Mouse (Mus musculus) liver, embryonic 13.5 days (tissue): ENCODE data around the gene Gm49325. TPM values are rescaled to one million over a fixed set of nuclear protein-coding genes. Genes with fewer than 3 reads are reported as not detected.

Experiments
- ATAC-seq: fragments of 200-750 bp; cut with Nextera tagmentation; 2 replicates; pipeline ENCODE4 v1.8.0; 2017; ENCODE audit warnings: low read depth, mild to moderate bottlenecking, moderate number of reproducible peaks, moderate library complexity
- DNase-seq: peaks from one replicate; pipeline ENCODE4 v3.0.0; 2022
- H3K27ac ChIP-seq: fragments of 300-500 bp; sonication (generic); 2 replicates; pipeline ENCODE4 v1.5.1; 2015; ENCODE audit warnings: moderate library complexity, mild to moderate bottlenecking, inconsistent platforms
- H3K27me3 ChIP-seq: fragments of 300-500 bp; sonication (generic); 2 replicates; pipeline ENCODE4 v1.6.1; 2015; ENCODE audit warnings: mild to moderate bottlenecking, inconsistent platforms
- H3K36me3 ChIP-seq: fragments of 300-500 bp; sonication (generic); 2 replicates; pipeline ENCODE4 v1.6.1; 2015; ENCODE audit warnings: mild to moderate bottlenecking, inconsistent platforms
- H3K4me1 ChIP-seq: fragments of 300-500 bp; sonication (generic); replicated peaks from 2 replicates; pipeline ENCODE4 v1.6.1; 2015; ENCODE audit warnings: inconsistent platforms
- H3K4me2 ChIP-seq: fragments of 300-500 bp; sonication (generic); 2 replicates; pipeline ENCODE4 v1.6.1; 2015; ENCODE audit warnings: inconsistent platforms, mild to moderate bottlenecking, moderate library complexity
- H3K4me3 ChIP-seq: fragments of 300-500 bp; sonication (generic); replicated peaks from 2 replicates; pipeline ENCODE4 v1.5.1; 2015; ENCODE audit warnings: mild to moderate bottlenecking, inconsistent platforms
- H3K9ac ChIP-seq: fragments of 300-500 bp; sonication (generic); 2 replicates; pipeline ENCODE4 v1.6.1; 2015; ENCODE audit warnings: mild to moderate bottlenecking, inconsistent platforms
- H3K9me3 ChIP-seq: fragments of 300-500 bp; sonication (generic); replicated peaks from 2 replicates; pipeline ENCODE4 v1.6.1; 2016; ENCODE audit warnings: inconsistent platforms
- WGBS: fragments of 180-500 bp; shearing (Covaris S2); methylation state at CpG from one replicate; pipeline ENCODE4 v1.1.7; 2015; ENCODE audit not compliant: insufficient replicate concordance; 5-methylcytosine and 5-hydroxymethylcytosine counted together
- polyA plus RNA-seq: library from polyadenylated mRNA; unstranded; fragments of >200 nt; fragmentation: Nextera tagmentation; extraction: Ambion mirVana; gene quantifications from 2 replicates; pipeline ENCODE4 v1.2.1, GENCODE M21; 2015

Gm49325 gene
- polyA plus RNA-seq, 1 experiment from 2014 or later = 1.1 TPM

DNA sequence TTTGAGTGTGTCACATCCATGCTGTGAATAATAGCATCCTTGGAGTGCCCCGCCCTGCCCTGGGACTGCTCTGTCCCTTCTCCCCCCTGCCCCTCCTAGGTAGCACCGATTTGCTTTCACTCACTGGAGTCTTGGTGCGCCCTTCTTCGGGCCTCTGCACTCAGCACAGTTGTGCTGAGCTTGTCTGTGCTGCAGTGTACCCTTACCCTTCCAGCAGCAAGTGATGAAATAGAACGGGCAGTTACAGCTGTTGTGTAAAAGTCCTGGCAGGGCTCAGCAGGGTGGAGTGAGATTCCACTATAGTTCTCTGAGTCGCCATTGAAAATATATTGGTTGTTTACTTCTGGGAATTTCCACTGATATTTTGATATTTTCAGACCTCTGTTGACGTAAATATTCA, 20.0 kb downstream of the Gm49325 start:
- Histone ChIP-seq H3K4me3 (no peak overlapping the region), H3K4me1 (peaks cover 54% of the 10 kb centered on the region), H3K4me2 (no peak overlapping the region), H3K27ac (peak overlapping the region; percentile 29; the same call in 1 of the 2 replicates), H3K36me3 (peaks cover 39% of the 10 kb centered on the region), H3K27me3 (no peaks in the 10 kb centered on the region), H3K9me3 (no peaks in the 10 kb centered on the region), H3K9ac (no peak overlapping the region)
- WGBS = 70% methylated on average over 7 of the region's 7 CpGs
- ATAC-seq = no peak
- no peak for DNase-seq

DNA sequence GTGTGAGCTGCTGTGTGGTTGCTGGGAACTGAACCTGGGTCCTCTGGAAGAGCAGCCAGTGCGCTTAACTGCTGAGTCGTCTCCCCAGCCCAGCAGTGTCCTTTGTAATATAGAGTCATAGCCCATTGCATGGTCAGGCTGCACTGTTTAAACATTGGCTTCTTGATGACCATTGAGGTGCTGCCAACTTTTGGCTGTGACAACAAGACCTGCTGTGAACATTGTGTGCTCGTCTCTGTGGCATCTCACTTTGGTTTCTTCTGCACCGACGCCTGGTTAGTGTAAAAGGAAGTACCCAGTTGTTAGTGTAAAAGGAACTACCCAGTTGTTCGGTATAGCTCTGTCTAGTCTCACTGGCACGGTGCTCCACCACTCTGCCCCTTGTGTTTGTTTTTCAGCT, 20.6 kb downstream of the Gm49325 start:
- 49% methylated on average over 7 of the region's 7 CpGs for WGBS
- DNase-seq (no peak), ATAC-seq (no peak)
- Histone ChIP-seq H3K4me2 (no peak overlapping the region), H3K36me3 (peaks cover 44% of the 10 kb centered on the region), H3K27me3 (no peaks in the 10 kb centered on the region), H3K9me3 (no peaks in the 10 kb centered on the region), H3K27ac (peak overlapping the region; percentile 16; the same call in 1 of the 2 replicates), H3K4me3 (no peak overlapping the region), H3K4me1 (peaks cover 50% of the 10 kb centered on the region), H3K9ac (0 out of 2 replicates have a peak overlapping the region, but pooled peaks have one; percentile 19)

DNA sequence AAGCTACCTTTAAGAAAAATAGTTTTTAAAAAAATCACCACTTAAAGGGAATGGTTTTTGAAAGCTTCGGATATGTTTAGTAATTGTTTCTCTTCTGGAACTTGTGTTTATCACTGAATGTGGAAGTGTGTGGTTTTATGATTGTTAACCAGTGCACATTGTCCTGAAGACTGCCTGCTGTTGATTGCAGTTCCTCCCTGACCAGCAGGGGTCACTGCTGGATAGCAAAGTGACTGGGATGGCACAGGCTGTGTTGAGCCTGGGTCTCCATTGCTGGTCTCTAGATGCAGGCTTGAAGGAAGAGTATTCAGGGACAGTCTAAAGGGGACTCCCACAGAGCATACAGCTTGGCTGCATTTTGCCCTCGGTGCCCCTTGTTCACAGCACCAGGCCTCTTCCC, 21.5 kb downstream of the Gm49325 start:
- H3K4me1 ChIP-seq = peaks cover 47% of the 10 kb centered on the region
- no peak overlapping the region for H3K27ac ChIP-seq
- no peak overlapping the region for H3K9ac ChIP-seq
- H3K4me2 ChIP-seq = no peak overlapping the region
- no peaks in the 10 kb centered on the region for H3K9me3 ChIP-seq
- no peaks in the 10 kb centered on the region for H3K27me3 ChIP-seq
- H3K36me3 ChIP-seq = peaks cover 51% of the 10 kb centered on the region
- peak; percentile 61 for DNase-seq
- 25% methylated on average over 2 of the region's 2 CpGs for WGBS
- ATAC-seq = peak; percentile 57
- no peak overlapping the region for H3K4me3 ChIP-seq

DNA sequence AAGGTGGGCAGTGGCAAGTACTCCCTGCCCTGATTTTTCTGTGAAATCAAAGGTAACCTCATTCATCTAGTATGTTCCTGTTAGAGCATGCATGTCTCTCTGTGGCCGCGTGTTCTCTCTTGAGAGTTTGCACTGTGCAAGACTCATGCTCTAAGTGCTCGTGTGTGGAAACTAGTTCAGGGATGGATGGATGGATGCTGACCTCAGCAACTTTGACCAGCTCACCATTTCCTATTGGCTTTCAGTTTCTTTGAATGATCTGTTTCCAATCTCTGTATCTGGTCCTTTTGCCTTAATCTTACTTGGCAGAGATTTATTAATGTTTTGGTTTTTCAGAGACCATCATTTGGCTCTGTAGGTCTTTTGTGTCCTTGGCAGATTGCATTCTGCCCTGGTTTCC, 23.2 kb downstream of the Gm49325 start:
- no peak overlapping the region for H3K27ac ChIP-seq
- peaks cover 62% of the 10 kb centered on the region for H3K36me3 ChIP-seq
- H3K4me1 ChIP-seq = peaks cover 34% of the 10 kb centered on the region
- no peak overlapping the region for H3K4me2 ChIP-seq
- DNase-seq (no peak), ATAC-seq (no peak)
- no peak overlapping the region for H3K4me3 ChIP-seq
- WGBS = 84% methylated on average over 3 of the region's 3 CpGs
- no peak overlapping the region for H3K9ac ChIP-seq
- no peaks in the 10 kb centered on the region for H3K27me3 ChIP-seq
- H3K9me3 ChIP-seq = no peaks in the 10 kb centered on the region

DNA sequence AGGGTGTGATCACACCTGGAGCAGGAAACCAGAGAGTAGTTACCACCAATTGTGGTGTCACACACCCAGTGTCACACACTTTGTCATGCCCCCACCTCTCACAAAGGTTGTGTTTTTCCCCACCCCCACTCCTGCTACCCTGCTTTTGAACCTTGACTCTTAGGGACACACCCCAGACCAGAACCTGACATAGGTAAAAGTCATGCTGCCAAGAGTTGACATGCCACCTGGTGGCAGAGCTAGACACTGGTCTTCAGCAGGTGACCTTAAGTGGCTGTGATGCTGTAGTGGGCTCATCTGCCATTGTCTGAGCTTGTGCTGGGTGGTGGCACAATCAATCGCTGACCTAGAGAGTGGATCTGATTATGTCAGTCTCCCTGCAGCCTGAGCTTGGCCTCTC, 24.0 kb downstream of the Gm49325 start:
- ATAC-seq = no peak
- no peak for DNase-seq
- H3K4me3 ChIP-seq = no peak overlapping the region
- peaks cover 30% of the 10 kb centered on the region for H3K4me1 ChIP-seq
- H3K27ac ChIP-seq = no peak overlapping the region
- H3K27me3 ChIP-seq = no peaks in the 10 kb centered on the region
- 71% methylated on average over 1 of the region's 1 CpGs for WGBS
- H3K9me3 ChIP-seq = no peaks in the 10 kb centered on the region
- no peak overlapping the region for H3K9ac ChIP-seq
- H3K4me2 ChIP-seq = no peak overlapping the region
- peaks cover 64% of the 10 kb centered on the region for H3K36me3 ChIP-seq

DNA sequence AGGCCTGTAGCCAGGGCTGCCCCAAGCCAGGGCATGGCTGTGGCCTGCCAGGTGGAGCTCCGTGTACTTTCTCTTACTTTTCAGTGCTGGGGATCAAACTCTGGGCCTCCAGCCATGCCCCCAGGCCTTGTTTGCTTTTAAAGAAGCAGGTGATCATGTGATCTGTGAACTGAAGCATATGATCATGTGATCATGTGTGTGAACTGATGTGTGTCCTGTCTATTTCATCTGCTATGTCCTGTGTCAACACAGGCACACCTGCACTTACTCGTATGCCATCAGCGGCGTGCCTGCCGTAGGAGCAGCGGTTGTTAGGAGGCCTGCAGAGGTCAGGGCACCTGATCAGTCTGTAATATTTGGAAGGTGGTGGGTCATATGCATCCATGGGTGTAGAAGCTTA, 28.0 kb downstream of the Gm49325 start:
- no peak overlapping the region for H3K4me3 ChIP-seq
- peaks cover 29% of the 10 kb centered on the region for H3K4me1 ChIP-seq
- H3K4me2 ChIP-seq = no peak overlapping the region
- H3K9ac ChIP-seq = no peak overlapping the region
- DNase-seq (no peak), ATAC-seq (no peak)
- H3K36me3 ChIP-seq = peaks cover 85% of the 10 kb centered on the region
- H3K27me3 ChIP-seq = no peaks in the 10 kb centered on the region
- no peak overlapping the region for H3K27ac ChIP-seq
- 86% methylated on average over 6 of the region's 6 CpGs for WGBS
- H3K9me3 ChIP-seq = no peaks in the 10 kb centered on the region

DNA sequence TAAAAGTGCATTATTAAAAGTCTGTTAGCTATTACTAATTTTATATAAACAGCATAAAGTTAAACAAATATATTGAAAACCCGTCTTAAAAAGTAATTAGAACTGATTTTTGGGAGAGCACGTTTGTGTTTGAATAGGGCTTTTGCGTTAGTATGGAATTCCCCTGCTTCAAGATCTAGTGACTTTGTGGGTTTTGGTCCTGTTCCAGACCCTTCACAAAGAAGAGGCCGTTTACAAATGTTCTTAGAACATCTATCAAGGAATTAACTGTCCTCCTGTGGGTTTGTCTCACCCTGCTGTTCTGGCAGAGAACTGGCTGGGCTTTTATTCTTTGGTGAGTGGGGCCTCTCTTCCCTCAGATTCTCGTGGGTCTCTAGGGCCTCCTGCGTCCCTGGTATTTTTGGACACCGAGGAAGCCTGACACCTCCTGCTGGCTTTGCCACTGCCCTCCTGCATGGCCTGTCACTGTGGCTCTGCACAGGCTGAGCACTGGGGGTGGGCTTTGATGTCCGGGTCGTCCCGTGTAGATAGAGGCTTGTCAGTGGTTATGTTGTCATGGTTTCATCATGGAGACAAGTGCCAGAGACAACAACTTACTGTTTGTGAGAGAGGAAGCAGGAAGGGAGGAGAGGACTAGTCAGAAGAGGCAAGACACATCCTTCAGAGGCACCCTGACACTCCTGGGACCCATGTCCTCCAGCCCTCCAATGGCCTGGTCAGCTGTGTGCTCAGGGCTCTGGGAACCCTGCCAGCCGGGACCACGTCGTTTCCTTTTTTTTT, 28.6 kb downstream of the Gm49325 start:
- DNase-seq (no peak), ATAC-seq (no peak)
- H3K9ac ChIP-seq = no peak overlapping the region
- H3K36me3 ChIP-seq = peaks cover 86% of the 10 kb centered on the region
- no peak overlapping the region for H3K27ac ChIP-seq
- peaks cover 29% of the 10 kb centered on the region for H3K4me1 ChIP-seq
- WGBS = 74% methylated on average over 13 of the region's 13 CpGs
- H3K9me3 ChIP-seq = no peaks in the 10 kb centered on the region
- H3K27me3 ChIP-seq = no peaks in the 10 kb centered on the region
- H3K4me2 ChIP-seq = no peak overlapping the region
- H3K4me3 ChIP-seq = no peak overlapping the region

DNA sequence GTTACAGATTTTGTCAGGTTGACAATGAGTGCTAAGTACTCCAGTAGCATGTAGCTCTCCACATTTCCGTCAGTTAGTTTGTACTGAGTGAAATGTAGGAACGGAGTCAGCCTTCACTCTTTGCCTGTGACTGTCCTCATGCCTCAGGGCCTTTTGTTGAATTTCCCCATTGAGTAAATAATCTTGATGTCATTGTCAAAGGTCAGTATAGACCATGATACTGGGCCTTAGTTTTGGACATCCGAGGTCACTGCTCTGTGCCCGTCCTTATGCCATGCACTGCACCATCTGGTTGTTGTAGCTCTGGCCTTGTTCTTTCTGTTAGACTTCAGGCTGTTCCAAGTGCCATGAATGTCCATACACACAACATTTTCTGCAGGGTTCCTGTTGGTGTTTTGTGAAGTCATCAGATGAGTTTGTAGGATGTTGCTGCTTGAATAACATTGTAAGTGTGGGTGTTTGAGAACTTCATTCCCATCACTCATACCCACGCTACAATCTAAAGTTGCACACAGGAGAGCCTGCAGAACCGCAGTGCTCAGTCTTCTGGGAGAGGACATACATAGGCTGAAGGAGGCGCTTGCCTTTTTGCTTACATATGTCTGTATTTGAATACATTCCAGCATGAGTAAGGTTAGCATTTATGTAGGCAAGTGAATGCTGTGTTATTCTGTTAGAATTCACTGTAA, 30.4 kb downstream of the Gm49325 start:
- DNase-seq = no peak
- peaks cover 89% of the 10 kb centered on the region for H3K36me3 ChIP-seq

DNA sequence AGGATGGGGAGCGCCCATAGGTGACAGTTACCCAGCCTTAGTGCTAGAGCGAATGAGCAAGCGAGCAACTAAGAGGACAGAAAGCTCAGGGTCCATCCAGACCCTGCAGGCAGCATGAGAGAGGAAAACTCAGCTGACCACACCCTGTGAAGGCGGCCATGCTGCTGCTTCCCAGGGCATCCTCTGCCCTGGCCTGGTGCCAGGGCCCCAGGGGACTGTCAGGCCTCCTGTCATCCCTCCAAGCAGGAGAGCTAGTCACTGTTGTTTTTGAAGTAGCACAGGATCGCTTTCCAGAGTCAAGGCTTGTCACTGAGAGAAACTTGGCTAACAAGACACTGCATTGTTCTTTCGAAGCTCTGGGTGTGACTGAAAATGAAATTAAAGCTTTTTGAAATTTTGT, 33.0 kb downstream of the Gm49325 start:
- Histone ChIP-seq H3K9ac (no peak overlapping the region), H3K4me2 (no peak overlapping the region), H3K4me3 (no peak overlapping the region), H3K27ac (no peak overlapping the region), H3K27me3 (no peaks in the 10 kb centered on the region), H3K9me3 (no peaks in the 10 kb centered on the region), H3K4me1 (peaks cover 23% of the 10 kb centered on the region), H3K36me3 (peaks cover 89% of the 10 kb centered on the region)
- DNase-seq = no peak
- no peak for ATAC-seq
- 83% methylated on average over 6 of the region's 6 CpGs for WGBS

More for the DNA sequence above, 30.4 kb downstream of the Gm49325 start:
- H3K9ac ChIP-seq = no peak overlapping the region
- H3K4me2 ChIP-seq = no peak overlapping the region
- 79% methylated on average over 7 of the region's 7 CpGs for WGBS
- no peaks in the 10 kb centered on the region for H3K9me3 ChIP-seq
- H3K27ac ChIP-seq = no peak overlapping the region
- peaks cover 23% of the 10 kb centered on the region for H3K4me1 ChIP-seq
- H3K4me3 ChIP-seq = no peak overlapping the region
- no peak for ATAC-seq
- H3K27me3 ChIP-seq = no peaks in the 10 kb centered on the region

DNA sequence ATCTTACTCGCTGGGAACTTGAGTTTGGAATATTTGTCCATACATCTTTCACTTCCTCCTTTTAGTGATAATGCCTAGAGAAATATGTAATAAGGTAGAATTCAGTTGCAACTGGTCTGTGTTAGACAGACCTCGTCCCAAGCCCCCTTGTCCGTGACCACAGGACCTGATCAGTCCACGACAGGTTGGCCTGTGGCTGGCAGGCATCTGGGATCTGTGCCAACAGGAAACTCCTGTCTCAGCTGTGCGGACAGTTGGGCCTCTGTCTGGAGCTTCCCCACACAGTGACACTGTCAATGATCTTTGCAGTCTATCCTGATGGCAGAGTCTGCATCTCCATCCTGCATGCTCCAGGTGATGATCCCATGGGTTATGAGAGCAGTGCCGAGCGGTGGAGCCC, 37.2 kb downstream of the Gm49325 start:
- ATAC-seq (no peak), DNase-seq (no peak)
- H3K4me2 ChIP-seq = no peak overlapping the region
- no peaks in the 10 kb centered on the region for H3K27me3 ChIP-seq
- H3K9ac ChIP-seq = no peak overlapping the region
- H3K4me3 ChIP-seq = no peak overlapping the region
- WGBS = 67% methylated on average over 7 of the region's 7 CpGs
- H3K4me1 ChIP-seq = 0 out of 2 replicates have a peak, but pooled peaks cover 5% of the 10 kb centered on the region
- peaks cover 80% of the 10 kb centered on the region for H3K36me3 ChIP-seq
- H3K27ac ChIP-seq = no peak overlapping the region
- H3K9me3 ChIP-seq = no peaks in the 10 kb centered on the region

DNA sequence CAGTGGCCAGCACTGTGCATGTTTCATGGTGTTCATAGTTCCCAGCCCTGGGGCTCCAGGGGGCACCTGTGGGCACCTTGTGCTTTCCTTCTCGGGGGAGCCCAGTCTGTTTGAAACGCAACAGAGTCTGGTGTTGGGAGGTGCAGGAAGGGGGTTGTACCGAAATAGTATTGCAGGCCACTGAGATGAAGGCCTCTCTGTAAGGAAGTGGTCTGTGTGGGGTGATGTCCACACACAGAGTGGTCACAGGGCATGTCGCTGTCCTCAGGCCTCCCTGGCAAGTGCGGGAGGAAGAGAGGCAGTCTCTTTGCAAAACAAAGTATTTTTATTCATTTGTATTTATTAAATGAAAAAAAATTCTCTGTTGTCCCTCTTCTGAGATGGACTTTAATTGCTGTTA, 39.6 kb downstream of the Gm49325 start:
- 73% methylated on average over 5 of the region's 5 CpGs for WGBS
- Histone ChIP-seq H3K27me3 (no peaks in the 10 kb centered on the region), H3K4me3 (no peak overlapping the region), H3K9me3 (no peaks in the 10 kb centered on the region), H3K9ac (no peak overlapping the region), H3K36me3 (peaks cover 60% of the 10 kb centered on the region), H3K27ac (no peak overlapping the region), H3K4me2 (no peak overlapping the region), H3K4me1 (no peaks in the 10 kb centered on the region)
- DNase-seq (no peak), ATAC-seq (no peak)
